Mouse (Mus musculus): Measurements from ENCODE around the gene Tcf23.

GRCm38 (mm10) chr5:31000122-31000521 is 31.7 kb downstream of the Tcf23 start:
- TF ChIP-seq CTCF (IDR thresholded peaks at IDR 0.05; ENCODE audit: borderline replicate concordance, control insufficient read depth, extremely low read depth, insufficient read depth, low read length, poor library complexity) (no peak), POLR2A (IDR thresholded peaks at IDR 0.05; ENCODE audit: control insufficient read depth, extremely low read depth, insufficient read depth, low read length, poor library complexity) (no peak)

Data from thymus, adult 2 months (tissue).